Mouse (Mus musculus) midbrain, embryonic 10.5 days (tissue): Measurements from ENCODE around the gene Xpr1. TPM values are rescaled to one million over a fixed set of nuclear protein-coding genes. Genes with fewer than 3 reads are reported as not detected.

Experiments used
- DNase-seq: peaks from one replicate; pipeline ENCODE4 v3.0.0-alpha.2; 2017; ENCODE audit warnings: low spot score
- H3K27ac ChIP-seq: fragments of 300-500 bp; sonication (generic); replicated peaks from 2 replicates; pipeline ENCODE4 v1.5.1; 2016; ENCODE audit warnings: mild to moderate bottlenecking
- H3K27me3 ChIP-seq: fragments of 300-500 bp; sonication (generic); 2 replicates; pipeline ENCODE4 v1.6.1; 2016; ENCODE audit warnings: low read depth, mild to moderate bottlenecking; ENCODE audit not compliant: poor library complexity, severe bottlenecking
- H3K36me3 ChIP-seq: fragments of 300-500 bp; sonication (generic); 2 replicates; pipeline ENCODE4 v1.6.1; 2016; ENCODE audit warnings: mild to moderate bottlenecking, moderate library complexity
- H3K4me1 ChIP-seq: fragments of 300-500 bp; sonication (generic); 2 replicates; pipeline ENCODE4 v1.6.1; 2016
- H3K4me3 ChIP-seq: fragments of 300-500 bp; sonication (generic); 2 replicates; pipeline ENCODE4 v1.5.1; 2016; ENCODE audit warnings: mild to moderate bottlenecking, moderate library complexity
- H3K9me3 ChIP-seq: fragments of 300-500 bp; sonication (generic); replicated peaks from 2 replicates; pipeline ENCODE4 v1.6.1; 2016; ENCODE audit warnings: mild to moderate bottlenecking
- WGBS: fragments of 180-500 bp; shearing (Covaris S2); methylation state at CpG from one replicate; pipeline ENCODE4 v1.1.7; 2016; 5-methylcytosine and 5-hydroxymethylcytosine counted together
- polyA plus RNA-seq: library from polyadenylated mRNA; unstranded; fragments of >200 nt; fragmentation: Nextera tagmentation; extraction: Ambion mirVana; gene quantifications from 2 replicates; pipeline ENCODE4 v1.2.1, GENCODE M21; 2016

Xpr1 gene
- polyA plus RNA-seq, 1 experiment from 2014 or later: 11.1 TPM

DNA sequence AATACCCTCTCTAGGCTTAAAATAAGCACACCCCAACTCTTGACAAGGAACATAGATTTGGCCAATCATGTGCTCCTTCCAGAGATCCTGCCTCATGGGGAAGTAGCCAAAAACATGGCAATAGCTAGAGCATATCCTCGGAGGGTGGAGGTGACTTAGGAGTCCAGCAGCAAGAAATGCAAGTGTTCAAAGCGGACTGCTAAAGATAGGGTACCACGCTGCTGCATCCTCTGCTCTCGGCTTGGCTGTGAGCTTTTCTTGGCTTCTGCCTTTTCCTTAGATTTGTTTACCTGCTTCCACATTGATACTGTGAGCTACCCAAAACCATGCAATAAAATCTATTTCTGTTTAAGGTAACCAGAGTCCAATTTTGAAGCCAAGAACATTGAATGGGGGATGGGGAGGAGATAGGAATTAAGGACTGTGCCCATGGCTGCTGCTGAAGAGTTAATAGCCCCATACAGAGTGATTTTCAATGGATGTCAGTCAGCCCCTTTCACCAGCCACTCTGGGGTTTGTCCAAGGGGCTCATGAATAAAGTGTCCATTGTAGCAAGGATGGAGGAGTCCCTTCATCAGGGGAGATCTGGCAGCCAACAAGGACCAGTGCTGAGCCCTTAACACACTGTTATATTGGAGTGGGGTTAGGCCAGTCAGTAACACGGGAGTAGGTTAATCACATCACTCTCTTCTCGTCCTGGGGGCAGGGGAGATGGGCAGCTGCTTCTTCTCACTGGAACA lies 10.1 kb upstream of the Xpr1 start:
- Histone ChIP-seq H3K36me3 (no peaks in the 10 kb centered on the region), H3K27me3 (peaks cover 22% of the 10 kb centered on the region; the same call in 1 of the 2 replicates), H3K27ac (peak overlapping the region; percentile 55; the same call in 1 of the 2 replicates), H3K4me1 (peaks cover 32% of the 10 kb centered on the region), H3K9me3 (no peaks in the 10 kb centered on the region), H3K4me3 (no peak overlapping the region)
- 44% methylated on average over 6 of the region's 6 CpGs for WGBS
- peak; percentile 47 for DNase-seq

DNA sequence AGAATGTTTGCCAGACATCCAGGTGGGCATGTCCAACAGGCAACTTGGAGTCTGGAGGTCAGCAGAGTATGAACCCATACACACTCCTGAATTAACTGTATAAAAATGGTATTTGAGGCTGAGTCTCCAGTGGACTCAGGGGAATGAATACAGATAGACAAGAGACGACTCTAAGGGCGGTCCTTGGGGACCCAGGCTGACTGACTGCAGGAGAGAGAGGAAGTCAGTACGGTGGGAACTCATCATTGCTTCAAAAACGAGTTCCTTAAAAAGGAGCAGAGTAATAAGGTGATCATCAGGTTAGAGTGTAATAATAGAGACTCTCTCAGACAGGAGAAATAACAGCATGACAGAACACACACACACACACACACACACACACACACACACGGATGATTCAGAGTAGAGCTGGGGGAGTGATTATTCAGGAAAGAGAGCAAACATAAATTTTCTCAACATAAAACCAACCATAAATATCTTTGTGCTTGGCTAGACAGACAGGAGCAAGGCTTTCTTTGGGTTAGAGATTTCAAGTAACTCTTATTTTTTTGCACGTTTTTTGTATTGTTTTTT lies 8.6 kb upstream of the Xpr1 start:
- no peak for DNase-seq
- Histone ChIP-seq H3K36me3 (no peaks in the 10 kb centered on the region), H3K4me1 (peaks cover 35% of the 10 kb centered on the region), H3K4me3 (no peak overlapping the region), H3K27me3 (peaks cover 22% of the 10 kb centered on the region; the same call in 1 of the 2 replicates), H3K9me3 (no peaks in the 10 kb centered on the region), H3K27ac (no peak overlapping the region)
- 65% methylated on average over 6 of the region's 6 CpGs for WGBS

GRCm38 (mm10) chr1:155425285-155425684 lies 8.1 kb upstream of the Xpr1 start:
- WGBS: 92% methylated on average over 5 of the region's 5 CpGs

GRCm38 (mm10) chr1:155423801-155424200 lies 6.6 kb upstream of the Xpr1 start:
- peaks cover 17% of the 10 kb centered on the region; the same call in 1 of the 2 replicates for H3K27me3 ChIP-seq
- 76% methylated on average over 4 of the region's 4 CpGs for WGBS
- no peak for DNase-seq
- no peaks in the 10 kb centered on the region for H3K36me3 ChIP-seq
- H3K9me3 ChIP-seq: no peaks in the 10 kb centered on the region
- peaks cover 30% of the 10 kb centered on the region for H3K4me1 ChIP-seq
- no peak overlapping the region for H3K4me3 ChIP-seq
- no peak overlapping the region for H3K27ac ChIP-seq

More at GRCm38 (mm10) chr1:155425285-155425684, 8.1 kb upstream of the Xpr1 start:
- no peak for DNase-seq
- no peaks in the 10 kb centered on the region for H3K36me3 ChIP-seq
- H3K27me3 ChIP-seq: peaks cover 22% of the 10 kb centered on the region; the same call in 1 of the 2 replicates
- H3K9me3 ChIP-seq: no peaks in the 10 kb centered on the region
- H3K4me3 ChIP-seq: no peak overlapping the region
- no peak overlapping the region for H3K27ac ChIP-seq
- peaks cover 35% of the 10 kb centered on the region for H3K4me1 ChIP-seq

GRCm38 (mm10) chr1:155422022-155422421 lies 4.8 kb upstream of the Xpr1 start:
- WGBS: 93% methylated on average over 7 of the region's 7 CpGs
- Histone ChIP-seq H3K36me3 (no peaks in the 10 kb centered on the region), H3K27me3 (peaks cover 8% of the 10 kb centered on the region; the same call in 1 of the 2 replicates), H3K4me3 (no peak overlapping the region), H3K9me3 (no peaks in the 10 kb centered on the region), H3K27ac (no peak overlapping the region), H3K4me1 (peaks cover 20% of the 10 kb centered on the region)
- DNase-seq: no peak

DNA sequence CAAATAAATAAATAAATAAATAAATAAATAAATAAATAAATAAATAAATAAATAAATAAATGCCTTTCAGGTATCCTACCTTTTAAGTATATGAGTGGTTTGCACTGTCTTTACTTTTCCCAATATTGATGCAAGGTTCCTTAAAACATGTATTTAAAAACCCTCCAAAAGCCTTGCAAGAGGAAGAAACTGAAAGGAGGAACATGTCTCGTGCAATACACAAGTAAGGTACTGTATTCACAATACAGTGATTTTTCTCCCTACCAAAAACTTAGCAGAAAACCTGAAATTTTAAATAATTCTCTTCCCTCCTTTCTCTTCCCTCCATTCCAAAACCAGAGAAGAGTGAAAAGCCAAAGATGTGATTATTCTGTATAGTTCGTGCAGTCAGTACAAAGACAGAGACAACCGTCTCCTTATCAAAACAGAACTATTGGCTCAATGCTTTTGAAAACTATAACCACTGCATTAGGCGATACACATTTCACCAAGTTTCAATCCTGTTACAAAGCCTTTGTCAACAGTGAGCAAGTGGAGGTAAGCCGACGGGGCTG lies 991 bp downstream of the Xpr1 start:
- no peaks in the 10 kb centered on the region for H3K9me3 ChIP-seq
- WGBS: 9% methylated on average over 6 of the region's 6 CpGs
- peaks cover 15% of the 10 kb centered on the region for H3K4me1 ChIP-seq
- H3K4me3 ChIP-seq: peak overlapping the region; percentile 92
- H3K36me3 ChIP-seq: no peaks in the 10 kb centered on the region
- no peak for DNase-seq
- peak overlapping the region; percentile 90 for H3K27ac ChIP-seq
- no peaks in the 10 kb centered on the region for H3K27me3 ChIP-seq

DNA sequence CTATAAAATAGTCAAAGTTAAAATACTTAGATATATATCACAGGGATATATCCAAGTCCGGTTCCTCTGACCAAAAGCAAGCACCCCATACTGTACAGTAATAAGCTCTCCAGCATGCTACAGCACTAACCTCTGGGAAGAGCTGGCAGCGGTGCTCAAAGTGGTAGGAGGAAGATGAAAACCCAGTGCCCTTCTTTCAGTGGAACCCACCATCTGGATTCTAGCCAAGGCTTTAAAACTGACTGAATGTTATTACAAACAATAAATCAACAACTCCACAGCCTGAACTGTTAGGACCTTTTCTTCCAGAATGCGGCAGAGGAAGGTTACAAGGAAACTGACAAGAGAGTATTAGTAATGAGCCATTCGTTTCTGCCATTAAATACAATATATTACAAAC lies 1.8 kb downstream of the Xpr1 start:
- 83% methylated on average over 4 of the region's 4 CpGs for WGBS
- no peak overlapping the region for H3K27ac ChIP-seq
- H3K4me1 ChIP-seq: peaks cover 13% of the 10 kb centered on the region
- H3K9me3 ChIP-seq: no peaks in the 10 kb centered on the region
- H3K27me3 ChIP-seq: no peaks in the 10 kb centered on the region
- H3K36me3 ChIP-seq: no peaks in the 10 kb centered on the region
- H3K4me3 ChIP-seq: peak overlapping the region; percentile 92; the same call in 1 of the 2 replicates
- no peak for DNase-seq

- WGBS: 90% methylated on average over 2 of the region's 2 CpGs
- Histone ChIP-seq H3K27me3 (no peaks in the 10 kb centered on the region), H3K4me1 (peaks cover 12% of the 10 kb centered on the region), H3K4me3 (no peak overlapping the region), H3K27ac (no peak overlapping the region), H3K9me3 (no peaks in the 10 kb centered on the region), H3K36me3 (no peaks in the 10 kb centered on the region)
- no peak for DNase-seq
These were observed 4.5 kb downstream of the Xpr1 start for GRCm38 (mm10) chr1:155412705-155413104.

DNA sequence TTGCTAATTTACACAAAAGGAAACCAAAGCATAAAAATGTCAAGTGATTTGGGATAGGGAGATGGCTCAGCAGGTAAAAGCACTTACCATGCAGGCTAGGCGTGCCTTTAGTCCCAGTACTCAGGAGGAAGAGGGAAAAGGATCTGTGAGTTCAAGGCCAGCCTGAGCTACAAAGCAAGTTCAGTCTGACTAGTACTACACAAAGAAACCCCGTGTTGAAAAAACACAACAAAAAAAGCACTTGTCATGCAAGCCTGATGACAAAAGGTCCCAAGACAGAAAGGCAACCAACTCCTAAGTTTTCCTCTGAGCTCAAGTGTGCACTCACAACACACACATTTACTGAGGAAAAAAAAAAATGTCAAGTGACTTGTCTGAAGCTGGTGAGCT lies 8.6 kb downstream of the Xpr1 start:
- no peak for DNase-seq
- WGBS: 93% methylated on average over 2 of the region's 2 CpGs
- H3K27me3 ChIP-seq: no peaks in the 10 kb centered on the region
- no peaks in the 10 kb centered on the region for H3K4me1 ChIP-seq
- peaks cover 16% of the 10 kb centered on the region for H3K36me3 ChIP-seq
- no peak overlapping the region for H3K27ac ChIP-seq
- H3K4me3 ChIP-seq: no peak overlapping the region
- peaks cover 5% of the 10 kb centered on the region; the same call in 1 of the 2 replicates for H3K9me3 ChIP-seq

GRCm38 (mm10) chr1:155407697-155408576 lies 9.3 kb downstream of the Xpr1 start:
- Histone ChIP-seq H3K27me3 (no peaks in the 10 kb centered on the region), H3K4me3 (no peak overlapping the region), H3K36me3 (peaks cover 16% of the 10 kb centered on the region), H3K4me1 (no peaks in the 10 kb centered on the region), H3K27ac (no peak overlapping the region), H3K9me3 (peaks cover 5% of the 10 kb centered on the region; the same call in 1 of the 2 replicates)
- 92% methylated on average over 11 of the region's 11 CpGs for WGBS
- no peak for DNase-seq

GRCm38 (mm10) chr1:155400056-155400455 lies 17.2 kb downstream of the Xpr1 start:
- 95% methylated on average over 4 of the region's 4 CpGs for WGBS
- Histone ChIP-seq H3K27ac (no peak overlapping the region), H3K4me3 (no peak overlapping the region)

GRCm38 (mm10) chr1:155394829-155395228 lies 22.4 kb downstream of the Xpr1 start:
- H3K4me1 ChIP-seq: peaks cover 14% of the 10 kb centered on the region
- H3K4me3 ChIP-seq: no peak overlapping the region
- H3K27me3 ChIP-seq: no peaks in the 10 kb centered on the region
- no peaks in the 10 kb centered on the region for H3K9me3 ChIP-seq
- WGBS: 90% methylated on average over 6 of the region's 6 CpGs
- H3K36me3 ChIP-seq: no peaks in the 10 kb centered on the region
- H3K27ac ChIP-seq: no peak overlapping the region
- DNase-seq: no peak

More at GRCm38 (mm10) chr1:155400056-155400455, 17.2 kb downstream of the Xpr1 start:
- DNase-seq: no peak
- Histone ChIP-seq H3K36me3 (peaks cover 4% of the 10 kb centered on the region), H3K27me3 (no peaks in the 10 kb centered on the region), H3K4me1 (no peaks in the 10 kb centered on the region), H3K9me3 (peaks cover 3% of the 10 kb centered on the region; the same call in 1 of the 2 replicates)
